ENCODE assay signal across 14 mouse cellular contexts in the genomic region with DNA sequence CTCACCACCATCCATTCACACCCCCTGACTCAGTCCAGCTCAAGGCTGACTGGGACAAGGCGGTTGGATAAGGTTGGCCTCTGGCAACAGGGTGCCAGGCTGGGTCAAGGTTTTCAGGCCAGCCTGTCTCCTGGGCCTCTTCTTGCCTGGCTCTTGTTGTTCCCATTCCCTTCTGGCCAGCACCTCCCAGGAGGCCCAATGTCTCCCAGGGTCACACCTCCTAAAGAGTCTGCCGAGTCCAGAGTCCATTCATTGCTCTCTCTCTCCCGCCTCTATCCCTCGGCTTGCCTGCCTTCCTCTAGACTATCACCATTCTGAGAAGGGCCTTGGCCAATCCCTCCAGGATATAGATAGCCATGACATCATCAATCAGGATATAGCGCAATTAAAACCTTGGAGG. TPM values are rescaled to one million over a fixed set of nuclear protein-coding genes. Genes with fewer than 3 reads are reported as not detected.
DNase-seq lines count a peak whose midpoint lies in the region; ATAC-seq and TF ChIP-seq lines count a peak whose summit lies in the region.
"Had no signal": no experiment of that assay in that cellular context is flagged by ENCODE, and none has a peak within 500 bp of the region (broad histone marks: within the 10 kb centered on the region; RNA-seq: fewer than 3 reads in every experiment).

No protein-coding gene starts in this region.

- WGBS in heart, postnatal 0 days: 53% methylated on average over 5 of the region's 5 CpGs
- 86% methylated on average over 5 of the region's 5 CpGs for WGBS in heart, embryonic 11.5 days (ENCODE audit: insufficient replicate concordance)
- whole genome bisulfite sequencing in intestine, embryonic 15.5 days: 63% methylated on average over 5 of the region's 5 CpGs
- WGBS in small intestine, adult 2 months: 36% methylated on average over 5 of the region's 5 CpGs

- TF ChIP-seq CTCF in heart, postnatal 0 days (IDR thresholded peaks at IDR 0.05; ENCODE audit: low read depth): no peak
- peak; percentile 7; the same call in 1 of the 2 replicates for TF ChIP-seq CTCF in small intestine, adult 2 months (IDR thresholded peaks at IDR 0.05; ENCODE audit: extremely low read depth, insufficient read length, insufficient replicate concordance, low read depth, low read length)

- H3K36me3 ChIP-seq in heart, postnatal 0 days (replicated peaks; ENCODE audit: control insufficient read depth, insufficient read depth, low read length): peaks cover 20% of the 10 kb centered on the region
- H3K36me3 ChIP-seq in heart, embryonic 11.5 days (ENCODE audit: control insufficient read depth, insufficient read depth, low read length): peaks cover 14% of the 10 kb centered on the region
- H3K36me3 ChIP-seq in intestine, embryonic 15.5 days: peaks cover 5% of the 10 kb centered on the region; the same call in 1 of the 2 replicates
- peaks cover 5% of the 10 kb centered on the region for H3K36me3 ChIP-seq in small intestine, adult 2 months (ENCODE audit: control insufficient read depth, insufficient read depth, low read length)

- H3K4me3 ChIP-seq in heart, postnatal 0 days (ENCODE audit: low read depth, low read length): no peak overlapping the region
- H3K4me3 ChIP-seq in heart, embryonic 11.5 days (ENCODE audit: low read depth, low read length): no peak overlapping the region
- H3K4me3 ChIP-seq in intestine, embryonic 15.5 days (replicated peaks): no peak overlapping the region
- peak overlapping the region; percentile 19; the same call in 1 of the 2 replicates for H3K4me3 ChIP-seq in small intestine, adult 2 months (ENCODE audit: low read depth, low read length)
- H3K4me3 ChIP-seq: forebrain, embryonic 10.5 days; hindbrain, embryonic 10.5 days; liver, embryonic 12.5 days; megakaryocyte, embryonic 14.5 days; neural tube, embryonic 12.5 days had no signal

- no peak for DNase-seq in heart, postnatal 0 days (ENCODE audit: low spot score)
- DNase-seq in adrenal gland, postnatal 14 days: peak; percentile 81
- no peak for DNase-seq in natural killer cell, adult 2 months (ENCODE audit: low spot score in 2 of 2)
- no peak for DNase-seq in embryo, embryonic 9.5 days (ENCODE audit: extremely low spot score)
- DNase-seq: gastrocnemius, postnatal 14 days had no signal

- no peak for ATAC-seq in heart, postnatal 0 days (ENCODE audit: insufficient read depth, low read depth)
- ATAC-seq in heart, embryonic 11.5 days (replicated peaks; ENCODE audit: insufficient number of reproducible peaks, low FRiP score, low TSS enrichment): no peak
- peak; percentile 89 for ATAC-seq in intestine, embryonic 15.5 days
- ATAC-seq: CD4-positive, CD25-positive, alpha-beta regulatory T cell, adult 4 months; liver, embryonic 12.5 days had no signal

- no peak overlapping the region for H3K9ac ChIP-seq in heart, postnatal 0 days (replicated peaks; ENCODE audit: low read depth, low read length)
- no peak overlapping the region for H3K9ac ChIP-seq in heart, embryonic 11.5 days (ENCODE audit: low read depth, low read length)
- no peak overlapping the region for H3K9ac ChIP-seq in intestine, embryonic 15.5 days
- H3K9ac ChIP-seq: liver, embryonic 12.5 days; neural tube, embryonic 12.5 days had no signal

- H3K4me2 ChIP-seq in heart, postnatal 0 days (ENCODE audit: low read depth, low read length): no peak overlapping the region
- no peak overlapping the region for H3K4me2 ChIP-seq in heart, embryonic 11.5 days
- H3K4me2 ChIP-seq in intestine, embryonic 15.5 days (replicated peaks): 0 out of 2 replicates have a peak overlapping the region, but pooled peaks have one; percentile 9
- H3K4me2 ChIP-seq: liver, embryonic 12.5 days; neural tube, embryonic 12.5 days had no signal

- H3K27me3 ChIP-seq in heart, postnatal 0 days (ENCODE audit: control insufficient read depth, insufficient read depth, low read length): no peaks in the 10 kb centered on the region
- no peaks in the 10 kb centered on the region for H3K27me3 ChIP-seq in heart, embryonic 11.5 days (ENCODE audit: control insufficient read depth, insufficient read depth, low read length)
- no peaks in the 10 kb centered on the region for H3K27me3 ChIP-seq in intestine, embryonic 15.5 days (replicated peaks)
- no peaks in the 10 kb centered on the region for H3K27me3 ChIP-seq in small intestine, adult 2 months (ENCODE audit: control insufficient read depth, insufficient read depth, low read length)
- H3K27me3 ChIP-seq: liver, embryonic 12.5 days; megakaryocyte, embryonic 14.5 days; neural tube, embryonic 12.5 days had no signal

- TF ChIP-seq EP300 in heart, postnatal 0 days (IDR thresholded peaks at IDR 0.05; ENCODE audit: low read depth): no peak

- H3K27ac ChIP-seq in heart, postnatal 0 days (ENCODE audit: low read depth): peak overlapping the region; percentile 94
- no peak overlapping the region for H3K27ac ChIP-seq in heart, embryonic 11.5 days (ENCODE audit: low read depth, low read length)
- peak overlapping the region; percentile 54; the same call in 1 of the 2 replicates for H3K27ac ChIP-seq in intestine, embryonic 15.5 days
- peak overlapping the region; percentile 96 for H3K27ac ChIP-seq in small intestine, adult 2 months (ENCODE audit: insufficient read depth, low read depth, low read length)
- H3K27ac ChIP-seq: forebrain, embryonic 10.5 days; hindbrain, embryonic 10.5 days; liver, embryonic 12.5 days; neural tube, embryonic 12.5 days had no signal

- peak; percentile 12; the same call in 1 of the 2 replicates for TF ChIP-seq POLR2A in small intestine, adult 2 months (IDR thresholded peaks at IDR 0.05; ENCODE audit: low read depth, low read length)

- peaks cover 24% of the 10 kb centered on the region for H3K4me1 ChIP-seq in heart, postnatal 0 days (ENCODE audit: control insufficient read depth, insufficient read depth)
- peaks cover 12% of the 10 kb centered on the region; the same call in 1 of the 2 replicates for H3K4me1 ChIP-seq in heart, embryonic 11.5 days (ENCODE audit: control insufficient read depth, insufficient read depth, low read length)
- H3K4me1 ChIP-seq in intestine, embryonic 15.5 days (replicated peaks): peaks cover 4% of the 10 kb centered on the region; the same call in 1 of the 2 replicates
- H3K4me1 ChIP-seq in small intestine, adult 2 months (ENCODE audit: control insufficient read depth, insufficient read depth, insufficient read length, low read length): peaks cover 16% of the 10 kb centered on the region
- H3K4me1 ChIP-seq: neural tube, embryonic 12.5 days had no signal

- no peaks in the 10 kb centered on the region for H3K9me3 ChIP-seq in heart, postnatal 0 days (replicated peaks; ENCODE audit: control insufficient read depth, low read length)
- H3K9me3 ChIP-seq in heart, embryonic 11.5 days (replicated peaks; ENCODE audit: control insufficient read depth, low read length): no peaks in the 10 kb centered on the region
- no peaks in the 10 kb centered on the region for H3K9me3 ChIP-seq in intestine, embryonic 15.5 days
- H3K9me3 ChIP-seq: forebrain, embryonic 10.5 days; hindbrain, embryonic 10.5 days; liver, embryonic 12.5 days; megakaryocyte, embryonic 14.5 days; neural tube, embryonic 12.5 days had no signal

RNA-seq across cellular contexts. Expression of gene Mdp1, which starts 2.3 kb away (rescaled TPM):
- total RNA-seq in heart, postnatal 0 days (2014; rRNA removed; ENCODE audit: low replicate concordance): 62.4 and 66.0 TPM in 2 replicates
- polyA plus RNA-seq in heart, postnatal 0 days (2015; fragmentation: Nextera tagmentation; extraction: Ambion mirVana): 98.6 and 104 TPM in 2 replicates
- 72.0 and 74.2 TPM in 2 replicates for polyA plus RNA-seq in heart, embryonic 11.5 days (2014; fragmentation: Nextera tagmentation; extraction: Ambion mirVana)
- 50.4 and 60.3 TPM in 2 replicates for total RNA-seq in adrenal gland, postnatal 14 days (2021)
- 58.4 and 62.1 TPM in 2 replicates for polyA plus RNA-seq in intestine, embryonic 15.5 days (2015; fragmentation: Nextera tagmentation; extraction: Ambion mirVana)
- 17.2 and 23.9 TPM in 2 replicates for polyA plus RNA-seq in small intestine, adult 2 months (2012; rRNA removed)

RNA-seq across cellular contexts. Expression of gene Tssk4, which starts 8.0 kb away (rescaled TPM):
- 0.12 TPM in 1 of 2 replicates, not detected in the other for total RNA-seq in heart, postnatal 0 days (2014; rRNA removed; ENCODE audit: low replicate concordance)
- 0.25 and 0.31 TPM in 2 replicates for polyA plus RNA-seq in heart, postnatal 0 days (2015; fragmentation: Nextera tagmentation; extraction: Ambion mirVana)
- 0.63 TPM in 2 replicates for polyA plus RNA-seq in heart, embryonic 11.5 days (2014; fragmentation: Nextera tagmentation; extraction: Ambion mirVana)
- total RNA-seq in adrenal gland, postnatal 14 days (2021): 1.9 and 3.1 TPM in 2 replicates
- polyA plus RNA-seq in intestine, embryonic 15.5 days (2015; fragmentation: Nextera tagmentation; extraction: Ambion mirVana): 0.75 and 1.2 TPM in 2 replicates
- polyA plus RNA-seq in small intestine, adult 2 months (2012; rRNA removed): 0.56 and 1.1 TPM in 2 replicates

RNA-seq across cellular contexts. Expression of gene Gmpr2, which starts 13.7 kb away (rescaled TPM):
- total RNA-seq in heart, postnatal 0 days (2014; rRNA removed; ENCODE audit: low replicate concordance): 27.4 and 31.8 TPM in 2 replicates
- polyA plus RNA-seq in heart, postnatal 0 days (2015; fragmentation: Nextera tagmentation; extraction: Ambion mirVana): 27.7 and 29.2 TPM in 2 replicates
- 41.3 and 43.3 TPM in 2 replicates for polyA plus RNA-seq in heart, embryonic 11.5 days (2014; fragmentation: Nextera tagmentation; extraction: Ambion mirVana)
- total RNA-seq in adrenal gland, postnatal 14 days (2021): 24.0 and 25.8 TPM in 2 replicates
- polyA plus RNA-seq in intestine, embryonic 15.5 days (2015; fragmentation: Nextera tagmentation; extraction: Ambion mirVana): 58.6 and 58.7 TPM in 2 replicates
- 5.2 and 9.6 TPM in 2 replicates for polyA plus RNA-seq in small intestine, adult 2 months (2012; rRNA removed)

RNA-seq across cellular contexts. Expression of gene Nedd8, which starts 13.9 kb away (rescaled TPM):
- total RNA-seq in heart, postnatal 0 days (2014; rRNA removed; ENCODE audit: low replicate concordance): 137 and 141 TPM in 2 replicates
- polyA plus RNA-seq in heart, postnatal 0 days (2015; fragmentation: Nextera tagmentation; extraction: Ambion mirVana): 460 and 483 TPM in 2 replicates
- 512 and 535 TPM in 2 replicates for polyA plus RNA-seq in heart, embryonic 11.5 days (2014; fragmentation: Nextera tagmentation; extraction: Ambion mirVana)
- total RNA-seq in adrenal gland, postnatal 14 days (2021): 297 and 307 TPM in 2 replicates
- polyA plus RNA-seq in intestine, embryonic 15.5 days (2015; fragmentation: Nextera tagmentation; extraction: Ambion mirVana): 510 and 527 TPM in 2 replicates
- 135 and 228 TPM in 2 replicates for polyA plus RNA-seq in small intestine, adult 2 months (2012; rRNA removed)

RNA-seq across cellular contexts. Expression of gene Tm9sf1, which starts 14.4 kb away (rescaled TPM):
- total RNA-seq in heart, postnatal 0 days (2014; rRNA removed; ENCODE audit: low replicate concordance): 62.8 and 83.3 TPM in 2 replicates
- polyA plus RNA-seq in heart, postnatal 0 days (2015; fragmentation: Nextera tagmentation; extraction: Ambion mirVana): 62.7 and 67.4 TPM in 2 replicates
- polyA plus RNA-seq in heart, embryonic 11.5 days (2014; fragmentation: Nextera tagmentation; extraction: Ambion mirVana): 78.7 and 86.9 TPM in 2 replicates
- total RNA-seq in adrenal gland, postnatal 14 days (2021): 68.4 and 78.5 TPM in 2 replicates
- polyA plus RNA-seq in intestine, embryonic 15.5 days (2015; fragmentation: Nextera tagmentation; extraction: Ambion mirVana): 119 and 124 TPM in 2 replicates
- polyA plus RNA-seq in small intestine, adult 2 months (2012; rRNA removed): 58.8 and 104 TPM in 2 replicates
